Mouse (Mus musculus) olfactory bulb, adult 2 months (tissue): Measurements from ENCODE around the gene Plk5. TPM values are rescaled to one million over a fixed set of nuclear protein-coding genes. Genes with fewer than 3 reads are reported as not detected.

ENCODE experiments used
- H3K27ac ChIP-seq: fragments of 200-500 bp; 2 replicates; pipeline ENCODE4 v1.5.1; 2012; ENCODE audit warnings: low read depth, low read length; ENCODE audit not compliant: insufficient read depth
- H3K4me1 ChIP-seq: fragments of 200-500 bp; 2 replicates; pipeline ENCODE4 v1.6.1; 2012; ENCODE audit warnings: low read length; ENCODE audit not compliant: control insufficient read depth, insufficient read depth
- H3K4me3 ChIP-seq: fragments of 200-500 bp; 2 replicates; pipeline ENCODE4 v1.5.1; 2012; ENCODE audit warnings: mild to moderate bottlenecking, low read depth, low read length, moderate library complexity; ENCODE audit not compliant: insufficient read depth
- CTCF ChIP-seq: fragments of 200-500 bp; IDR thresholded peaks from 2 replicates; pipeline ENCODE4 v1.5.1; 2012; ENCODE audit warnings: low read depth, mild to moderate bottlenecking, low read length, moderate library complexity; ENCODE audit not compliant: insufficient read depth
- POLR2A ChIP-seq: fragments of 200-500 bp; IDR thresholded peaks from 2 replicates; pipeline ENCODE4 v1.6.1; 2012; ENCODE audit warnings: mild to moderate bottlenecking, low read depth, low read length, moderate library complexity; ENCODE audit not compliant: insufficient read depth
- WGBS: fragments of 180-500 bp; shearing (Covaris S2); methylation state at CpG from one replicate; pipeline ENCODE4 v1.1.7; 2018; 5-methylcytosine and 5-hydroxymethylcytosine counted together
- polyA plus RNA-seq: library from polyadenylated mRNA; stranded (reverse); fragments of >200 nt; gene quantifications from 2 replicates; pipeline ENCODE4 v1.2.4, GENCODE M21; 2012; ENCODE audit warnings: low replicate concordance; ENCODE audit not compliant: missing spikeins, insufficient read depth, insufficient read length

Plk5 gene
- polyA plus RNA-seq, 1 experiment = not detected

DNA sequence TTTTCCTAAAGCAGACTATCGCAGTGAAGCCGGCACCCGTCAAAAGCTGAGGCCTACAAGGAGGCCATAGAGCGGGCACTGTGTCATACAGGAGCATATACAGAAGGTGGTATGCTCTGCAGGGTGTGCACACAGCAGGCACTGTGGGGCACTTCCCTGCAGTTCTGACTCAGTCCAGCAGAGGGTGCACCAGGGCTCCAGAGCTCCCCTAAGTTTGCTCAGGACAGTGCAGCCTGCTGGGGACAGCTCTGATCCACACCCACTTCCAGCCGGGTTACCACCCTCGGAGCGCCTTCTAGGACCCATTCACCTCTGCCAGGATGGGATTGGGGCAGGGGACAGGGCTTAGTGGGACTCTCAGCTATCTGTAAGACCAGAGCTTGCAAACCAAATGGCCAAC is 6.0 kb upstream of the Plk5 start:
- TF ChIP-seq CTCF = peak; percentile 86
- no peak for TF ChIP-seq POLR2A
- 7% methylated on average over 7 of the region's 7 CpGs for WGBS
- H3K4me1 ChIP-seq = peaks cover 18% of the 10 kb centered on the region
- H3K4me3 ChIP-seq = no peak overlapping the region
- H3K27ac ChIP-seq = no peak overlapping the region

DNA sequence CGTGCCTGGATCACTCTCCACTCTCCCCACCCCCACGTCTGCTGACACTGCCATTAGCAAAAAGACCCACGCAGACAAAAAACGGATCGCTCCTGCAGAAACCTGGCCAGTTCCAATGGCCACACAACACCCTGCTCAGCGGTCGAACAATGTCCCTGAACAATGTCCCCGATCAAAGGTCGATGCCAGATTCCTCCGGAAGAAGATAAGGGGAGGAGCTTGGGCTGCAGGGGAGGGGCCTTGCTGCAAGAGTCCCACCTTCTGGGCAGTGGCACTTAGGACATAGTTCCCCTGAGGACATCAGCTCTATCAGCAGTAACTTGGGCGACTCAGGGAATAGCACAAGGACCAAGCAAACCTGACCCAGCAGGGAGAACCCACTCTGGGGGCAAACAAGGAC is 4.4 kb upstream of the Plk5 start:
- no peak for TF ChIP-seq CTCF
- no peak for TF ChIP-seq POLR2A
- 36% methylated on average over 11 of the region's 11 CpGs for WGBS
- Histone ChIP-seq H3K27ac (no peak overlapping the region), H3K4me3 (no peak overlapping the region), H3K4me1 (peaks cover 31% of the 10 kb centered on the region)

DNA sequence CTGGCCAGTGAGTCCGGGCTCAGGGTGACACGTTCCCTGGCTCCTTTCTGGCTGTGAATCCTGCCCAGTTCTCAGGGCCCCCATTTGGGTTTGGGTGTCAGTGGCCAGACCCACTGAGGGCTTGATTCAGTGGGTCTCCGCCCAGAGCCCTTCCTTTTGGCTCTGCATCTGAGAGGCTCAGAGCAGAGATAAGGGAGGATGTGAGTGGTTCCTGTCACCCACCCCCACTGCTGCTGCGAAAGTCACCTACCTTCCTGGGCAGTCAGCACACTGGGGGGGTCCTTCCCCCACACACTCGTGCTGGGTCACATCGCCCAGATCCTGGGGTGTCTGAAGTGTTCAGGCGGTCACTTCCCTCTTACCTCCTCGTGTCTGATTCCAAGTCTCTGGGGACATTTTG is 3.5 kb upstream of the Plk5 start:
- TF ChIP-seq POLR2A (no peak), CTCF (no peak)
- Histone ChIP-seq H3K4me1 (peaks cover 34% of the 10 kb centered on the region), H3K27ac (no peak overlapping the region), H3K4me3 (no peak overlapping the region)
- WGBS = 78% methylated on average over 8 of the region's 8 CpGs

DNA sequence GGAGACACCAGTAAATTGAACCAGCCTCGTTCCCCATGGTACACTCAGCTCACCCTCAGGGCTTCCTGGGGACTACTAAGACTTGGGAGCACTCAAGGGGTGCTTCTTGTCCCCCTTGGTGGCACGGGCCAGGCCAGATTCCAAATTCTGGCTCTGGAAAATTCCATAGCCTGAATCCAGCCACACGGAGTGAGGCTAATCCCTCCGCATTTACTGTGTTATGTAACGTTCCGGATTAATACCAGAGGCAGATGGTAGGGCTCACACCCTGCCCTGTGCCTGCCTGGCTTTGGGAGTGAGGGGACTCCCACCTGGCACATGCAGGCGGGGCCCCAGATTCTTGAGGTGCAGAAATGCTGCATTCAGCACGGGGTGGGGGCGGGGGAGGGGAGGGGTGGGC is 828 bp upstream of the Plk5 start:
- Histone ChIP-seq H3K4me3 (no peak overlapping the region), H3K27ac (no peak overlapping the region), H3K4me1 (peaks cover 28% of the 10 kb centered on the region)
- 27% methylated on average over 9 of the region's 9 CpGs for WGBS
- TF ChIP-seq CTCF (no peak), POLR2A (no peak)

DNA sequence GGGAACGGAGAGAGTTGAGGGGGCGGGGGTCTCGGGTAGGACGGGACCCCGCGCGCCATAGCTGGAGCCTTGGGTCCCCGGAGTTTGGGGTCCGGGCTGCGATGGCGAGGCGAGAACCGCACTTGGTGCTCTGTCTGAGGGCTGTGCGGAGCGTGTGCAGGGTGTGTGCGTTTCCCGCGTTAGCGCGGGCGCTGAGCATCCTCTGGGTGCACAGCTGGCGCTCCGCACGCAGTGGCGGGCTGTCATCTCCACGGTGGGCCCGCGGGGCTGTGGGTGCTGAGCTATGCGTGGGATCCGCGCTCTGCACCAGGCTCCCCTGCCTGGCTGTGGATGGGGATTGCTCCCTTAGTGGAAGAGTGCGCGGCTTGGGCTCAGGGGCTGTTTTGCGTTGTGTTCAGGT is 478 bp downstream of the Plk5 start:
- 2% methylated on average over 34 of the region's 34 CpGs for WGBS
- Histone ChIP-seq H3K4me1 (peaks cover 28% of the 10 kb centered on the region), H3K4me3 (peak overlapping the region; percentile 46), H3K27ac (no peak overlapping the region)
- no peak for TF ChIP-seq CTCF
- 0 out of 2 replicates have a peak, but pooled peaks have one; percentile 1 for TF ChIP-seq POLR2A

DNA sequence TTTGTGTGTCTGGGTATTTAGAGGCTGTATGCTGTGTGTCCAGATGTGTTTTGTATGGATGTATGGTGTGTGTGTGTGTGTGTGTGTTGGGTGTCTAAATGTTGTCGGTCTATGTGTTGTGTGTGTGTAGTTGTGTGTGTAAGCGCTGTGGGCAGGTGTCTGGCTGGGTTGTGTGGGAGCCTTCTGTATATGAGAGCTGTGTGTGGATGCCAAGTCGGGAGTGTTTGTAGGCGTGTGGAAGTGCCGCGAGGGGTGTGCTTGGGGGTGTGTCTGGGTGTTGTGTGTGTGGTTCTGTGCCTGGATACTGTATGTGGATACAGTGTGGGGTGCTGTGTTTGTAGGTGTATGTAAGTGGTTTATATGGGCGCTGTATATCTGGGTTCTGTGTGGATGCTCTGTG is 1.1 kb downstream of the Plk5 start:
- no peak overlapping the region for H3K27ac ChIP-seq
- peaks cover 28% of the 10 kb centered on the region for H3K4me1 ChIP-seq
- TF ChIP-seq CTCF (no peak), POLR2A (no peak)
- 16% methylated on average over 7 of the region's 7 CpGs for WGBS
- H3K4me3 ChIP-seq = no peak overlapping the region; the same call in 1 of the 2 replicates

DNA sequence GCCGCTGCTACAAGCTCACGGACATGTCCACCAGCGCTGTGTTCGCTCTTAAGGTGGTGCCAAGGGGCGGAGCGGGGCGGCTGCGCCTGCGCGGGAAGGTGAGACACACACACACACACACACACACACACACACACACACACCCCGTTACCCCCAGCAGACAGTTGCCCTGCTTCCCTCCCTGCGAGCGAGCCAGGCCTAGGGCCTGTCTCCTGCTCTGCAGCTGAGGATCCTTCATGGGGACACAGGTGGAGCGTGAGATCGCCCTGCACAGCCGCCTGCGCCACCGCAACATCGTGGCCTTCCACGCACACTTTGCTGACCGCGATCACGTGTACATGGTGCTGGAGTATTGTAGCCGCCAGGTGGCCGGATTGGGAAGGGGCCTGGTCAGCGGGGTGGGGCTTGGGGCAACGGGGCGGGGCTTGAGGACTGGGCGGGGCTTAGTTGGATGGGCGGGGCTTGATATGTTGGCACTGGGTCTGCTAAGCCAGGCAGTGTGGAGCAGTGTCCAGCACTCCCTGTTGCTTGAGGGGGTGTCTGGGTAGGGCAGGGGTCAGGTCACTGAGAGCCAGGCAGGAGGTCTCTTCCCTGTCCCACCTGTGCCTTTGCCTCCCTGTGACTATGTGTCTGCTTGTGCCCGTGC is 1.9 kb downstream of the Plk5 start:
- no peak for TF ChIP-seq POLR2A
- TF ChIP-seq CTCF = no peak
- WGBS = 9% methylated on average over 31 of the region's 31 CpGs
- Histone ChIP-seq H3K27ac (no peak overlapping the region), H3K4me1 (peaks cover 28% of the 10 kb centered on the region), H3K4me3 (peak overlapping the region; percentile 27)

DNA sequence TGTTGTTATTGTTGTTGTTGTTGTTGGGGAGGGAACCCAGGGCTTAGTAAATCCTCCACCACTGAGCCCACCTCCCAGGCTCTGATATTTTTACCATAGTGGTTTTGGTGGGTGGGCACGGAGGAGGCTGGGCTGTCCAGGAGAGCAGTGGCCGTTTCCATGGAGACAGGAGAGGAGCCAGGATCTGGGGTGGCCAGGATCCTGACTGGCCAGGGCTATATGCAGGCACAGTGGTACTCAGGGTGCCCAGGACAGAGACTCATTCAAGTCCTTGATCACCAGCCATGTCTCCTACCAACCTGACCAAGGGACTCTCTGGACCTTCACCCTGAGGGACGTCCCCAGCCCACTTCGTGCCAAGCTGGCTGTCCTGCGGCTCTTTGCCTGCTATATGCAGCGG is 7.5 kb downstream of the Plk5 start:
- H3K4me1 ChIP-seq = peaks cover 15% of the 10 kb centered on the region
- no peak overlapping the region for H3K4me3 ChIP-seq
- TF ChIP-seq CTCF (no peak), POLR2A (no peak)
- 46% methylated on average over 6 of the region's 6 CpGs for WGBS
- H3K27ac ChIP-seq = no peak overlapping the region

DNA sequence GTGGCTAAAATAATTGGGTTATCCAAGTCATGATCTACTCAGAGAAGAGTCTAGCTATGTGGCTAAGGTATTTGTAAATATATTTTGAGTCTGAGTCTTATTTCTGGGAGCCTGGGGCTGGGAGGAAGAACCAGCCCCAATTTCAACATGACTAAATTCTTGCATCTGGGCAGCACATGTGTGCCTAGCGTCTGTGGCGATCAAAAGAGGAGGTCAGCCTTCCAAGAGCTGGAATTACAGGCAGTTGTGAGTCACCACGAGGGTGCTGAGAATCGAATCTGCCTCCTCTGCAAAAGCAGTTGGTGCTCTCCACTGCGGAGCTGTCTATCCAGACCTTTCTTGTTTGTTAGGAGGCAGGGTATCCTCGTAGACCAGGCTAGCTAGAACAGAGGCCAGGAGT is 9.5 kb downstream of the Plk5 start:
- Histone ChIP-seq H3K27ac (no peak overlapping the region), H3K4me3 (no peak overlapping the region)
- 57% methylated on average over 6 of the region's 6 CpGs for WGBS

DNA sequence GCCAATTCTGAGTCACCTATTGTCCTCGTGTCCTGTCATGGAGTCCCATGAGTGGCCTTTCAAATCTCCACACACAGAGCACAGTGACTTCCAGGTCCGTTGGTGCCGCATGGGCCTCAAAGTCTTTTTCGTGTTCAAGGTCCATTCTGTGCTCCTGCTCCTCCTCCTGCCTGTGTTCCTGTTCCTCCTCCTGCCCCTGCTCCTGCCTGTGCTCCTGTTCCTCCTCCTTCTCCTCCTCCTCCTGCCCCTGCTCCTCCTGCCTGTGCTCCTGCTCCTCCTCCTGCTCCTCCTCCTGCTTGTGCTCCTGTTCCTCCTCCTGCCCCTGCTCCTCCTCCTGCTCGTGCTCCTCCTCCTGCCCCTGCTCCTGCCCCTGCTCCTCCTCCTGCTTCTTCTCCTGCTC is 11.7 kb downstream of the Plk5 start:
- H3K4me3 ChIP-seq = no peak overlapping the region
- no peak overlapping the region for H3K27ac ChIP-seq
- peaks cover 25% of the 10 kb centered on the region for H3K4me1 ChIP-seq
- TF ChIP-seq POLR2A (no peak), CTCF (no peak)
- WGBS = 47% methylated on average over 5 of the region's 5 CpGs

More for the DNA sequence above, 9.5 kb downstream of the Plk5 start:
- TF ChIP-seq POLR2A = no peak
- TF ChIP-seq CTCF = no peak
- H3K4me1 ChIP-seq = peaks cover 15% of the 10 kb centered on the region
